Mouse (Mus musculus) heart, postnatal 10 days (tissue): ENCODE measurements around the gene Myo9b. TPM values are rescaled to one million over a fixed set of nuclear protein-coding genes. Genes with fewer than 3 reads are reported as not detected.
A peak's percentile ranks its signal among the peaks of the same experiment; 100 is the strongest.

Experiments used
- DNase-seq, 2 experiments: peaks; one replicate each; pipeline ENCODE4 v3.0.0; 2021
- intact Hi-C: fragments of 180-260 bp; cut with DNase I; formaldehyde crosslinking; loops from one replicate; pipeline ENCODE4 v1.15.1; 2025
- total RNA-seq, 2 experiments: library from RNA; stranded (reverse); gene quantifications; 2 replicates each; pipeline ENCODE4 v1.2.3; 2021

The Myo9b gene
- total RNA-seq, 2 experiments from 2014 or later: 41.0 to 43.5 TPM

DNA sequence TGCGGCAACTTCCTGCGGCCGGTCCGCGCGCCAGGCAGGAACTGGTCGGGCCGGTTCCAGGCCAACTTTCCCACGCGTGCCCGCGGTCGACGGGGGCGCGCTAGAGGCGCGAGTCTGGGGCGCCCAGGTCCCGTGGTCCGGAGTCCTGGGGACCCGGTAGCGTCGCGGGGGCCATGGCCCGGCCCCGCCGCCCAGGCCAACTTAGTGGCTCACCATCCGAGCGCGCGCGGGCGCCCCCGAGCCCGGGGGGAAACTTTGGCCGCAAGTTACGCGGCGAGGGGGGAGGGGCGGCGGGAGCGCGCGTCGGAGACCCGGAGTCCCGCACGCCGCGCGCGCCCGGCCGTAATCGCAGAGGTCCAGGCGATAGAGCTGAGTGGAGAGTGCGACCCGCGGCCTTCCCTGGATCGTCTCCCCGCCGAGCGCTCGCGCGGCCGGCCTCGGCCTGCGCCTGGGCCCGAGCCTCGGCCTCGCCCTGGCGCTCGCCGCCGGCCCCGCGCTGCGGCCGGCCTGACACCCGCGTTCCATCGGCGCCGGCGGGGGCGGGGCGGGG, 109.0 kb downstream of the Myo9b start, which contains the start of gene Nr2f6:
Gene Nr2f6 (minus strand): TSS at position 540 of the 550 bp plus-strand sequence.
- DNase-seq: peak; percentile 83 to 87

GRCm38 (mm10) chr8:71381971-71382961, 109.8 kb downstream of the Myo9b start:
- intact Hi-C loops: no loop called here
- DNase-seq: peak; percentile 89 to 92

More for the DNA sequence above, 109.0 kb downstream of the Myo9b start, which contains the start of gene Nr2f6:
- intact Hi-C loops: no loop called here

- no peak for DNase-seq
- intact Hi-C loops: no loop called here
Observed at GRCm38 (mm10) chr8:71383396-71383795, 110.9 kb downstream of the Myo9b start.

DNA sequence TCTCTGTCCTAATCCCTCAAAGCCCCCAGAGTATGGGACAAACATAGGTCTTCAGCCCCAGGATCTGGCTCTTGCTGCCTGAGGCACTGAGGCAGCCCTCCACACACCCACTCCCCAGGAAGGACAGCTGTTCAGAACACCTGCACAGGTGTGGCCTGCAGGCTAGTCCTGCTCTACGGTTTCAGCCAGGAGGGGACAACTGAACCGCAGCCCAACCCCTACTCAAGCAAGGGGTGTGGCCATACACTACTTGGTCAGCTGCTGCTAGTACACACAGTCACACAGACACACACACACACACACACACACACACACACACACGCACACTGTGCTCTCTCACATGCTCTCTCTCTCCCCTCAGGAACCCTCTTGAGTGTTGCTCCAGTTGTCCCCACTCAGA, 111.3 kb downstream of the Myo9b start:
- intact Hi-C loops: no loop called here
- no peak for DNase-seq

DNA sequence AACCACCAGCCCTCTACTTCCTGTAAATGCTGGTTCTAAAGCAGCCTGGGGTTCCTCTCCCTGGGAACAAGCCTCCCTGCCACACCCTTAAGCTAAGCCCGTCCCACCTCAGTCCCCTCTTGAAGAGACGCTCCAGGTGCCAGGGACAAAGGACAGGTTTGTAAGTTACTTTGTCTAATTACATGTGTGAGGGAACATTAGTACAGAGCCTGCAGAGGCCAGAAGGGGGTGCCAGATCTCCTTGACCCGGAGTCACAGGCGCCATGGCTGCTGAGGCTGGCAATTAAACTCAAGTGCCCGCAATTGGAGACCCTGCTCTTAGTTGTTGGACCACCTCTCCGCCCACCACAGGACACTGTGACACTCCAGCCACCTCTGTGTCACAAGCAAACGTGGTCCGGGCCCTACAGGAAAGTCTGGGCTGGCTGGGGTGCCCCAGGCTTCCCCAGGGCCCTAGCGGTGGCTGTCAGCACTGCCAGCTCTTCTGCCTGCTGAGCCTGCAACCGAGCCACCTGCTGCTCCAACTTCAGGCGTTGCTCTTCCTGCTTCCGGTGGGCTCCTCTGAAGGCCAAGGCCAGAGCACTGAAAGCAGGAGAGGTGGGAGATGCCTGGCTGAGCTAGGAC, 112.8 kb downstream of the Myo9b start:
- DNase-seq: no peak
- intact Hi-C loops: no loop called here

- intact Hi-C loops: no loop called here
- no peak for DNase-seq
Observed at GRCm38 (mm10) chr8:71388267-71388666, 115.8 kb downstream of the Myo9b start.

GRCm38 (mm10) chr8:71391696-71392095, 119.2 kb downstream of the Myo9b start:
- DNase-seq: no peak
- intact Hi-C loops: no loop called here

DNA sequence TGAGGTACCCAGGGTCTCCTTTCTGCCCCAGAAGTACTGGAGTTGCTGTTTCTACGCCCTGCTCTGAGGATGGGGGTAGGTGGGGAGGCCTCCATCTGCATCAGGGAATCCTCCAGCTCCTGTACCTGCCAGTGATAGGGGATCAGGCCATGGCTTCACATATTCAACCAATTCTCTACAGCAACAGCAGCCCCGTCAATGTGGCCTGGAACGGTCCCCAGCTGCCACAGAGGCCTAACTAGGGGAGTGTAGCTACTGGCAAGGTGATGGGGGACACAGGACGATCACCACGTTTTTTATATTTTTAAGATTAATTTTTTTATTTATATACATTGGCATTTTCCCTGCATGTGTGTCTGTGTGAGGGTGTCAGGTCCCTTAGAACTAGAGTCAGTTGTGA, 119.9 kb downstream of the Myo9b start:
- no peak for DNase-seq
- intact Hi-C loops: no loop called here

GRCm38 (mm10) chr8:71392871-71393270, 120.4 kb downstream of the Myo9b start:
- intact Hi-C loops: no loop called here
- DNase-seq: no peak

- intact Hi-C loops: no loop called here
- no peak for DNase-seq
Observed at GRCm38 (mm10) chr8:71394481-71394880, 122.0 kb downstream of the Myo9b start.

- intact Hi-C loops: no loop called here
- DNase-seq: no peak
Observed at GRCm38 (mm10) chr8:71395071-71395470, 122.6 kb downstream of the Myo9b start.

GRCm38 (mm10) chr8:71395629-71396028, 123.1 kb downstream of the Myo9b start, which contains the start of gene Ushbp1:
Ushbp1 (minus strand) TSS chr8:71395802.
- DNase-seq: peak; percentile 53 to 58
- intact Hi-C loops: no loop called here

- peak; percentile 95 for DNase-seq
- intact Hi-C loops: no loop called here
Observed at GRCm38 (mm10) chr8:71396639-71397305, 124.3 kb downstream of the Myo9b start, which contains the start of gene Babam1. Babam1 (plus strand) TSS chr8:71396861.

GRCm38 (mm10) chr8:71397701-71398100, 125.2 kb downstream of the Myo9b start:
- intact Hi-C loops: no loop called here
- no peak for DNase-seq

- intact Hi-C loops: no loop called here
- no peak for DNase-seq
Observed at GRCm38 (mm10) chr8:71400826-71401225, 128.3 kb downstream of the Myo9b start.

GRCm38 (mm10) chr8:71401454-71401853, 128.9 kb downstream of the Myo9b start:
- no peak for DNase-seq
- intact Hi-C loops: no loop called here

DNA sequence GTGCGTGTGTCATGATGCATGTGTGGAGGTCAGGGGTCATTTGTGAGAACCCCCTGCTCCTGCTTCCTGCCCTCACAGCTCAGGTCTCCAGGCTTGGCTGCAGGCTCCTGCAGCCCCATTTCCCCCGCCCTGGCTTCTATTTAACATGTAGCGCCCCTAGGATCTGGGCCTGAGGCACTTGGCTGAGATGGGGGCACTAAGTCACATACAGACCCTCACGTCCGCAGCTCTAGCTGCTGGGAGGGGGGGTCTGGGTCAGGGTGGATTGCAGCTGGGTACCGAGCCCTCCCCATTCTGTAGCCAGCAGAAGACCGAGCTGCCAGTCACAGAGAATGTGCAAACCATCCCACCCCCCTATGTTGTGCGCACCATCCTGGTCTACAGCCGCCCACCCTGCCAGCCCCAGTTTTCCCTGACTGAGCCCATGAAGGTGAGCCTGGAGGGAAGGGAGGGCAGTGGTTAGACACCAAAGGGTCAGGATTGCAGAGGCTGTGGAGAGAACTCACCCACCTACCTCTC, 130.0 kb downstream of the Myo9b start:
- intact Hi-C loops: no loop called here
- no peak for DNase-seq

DNA sequence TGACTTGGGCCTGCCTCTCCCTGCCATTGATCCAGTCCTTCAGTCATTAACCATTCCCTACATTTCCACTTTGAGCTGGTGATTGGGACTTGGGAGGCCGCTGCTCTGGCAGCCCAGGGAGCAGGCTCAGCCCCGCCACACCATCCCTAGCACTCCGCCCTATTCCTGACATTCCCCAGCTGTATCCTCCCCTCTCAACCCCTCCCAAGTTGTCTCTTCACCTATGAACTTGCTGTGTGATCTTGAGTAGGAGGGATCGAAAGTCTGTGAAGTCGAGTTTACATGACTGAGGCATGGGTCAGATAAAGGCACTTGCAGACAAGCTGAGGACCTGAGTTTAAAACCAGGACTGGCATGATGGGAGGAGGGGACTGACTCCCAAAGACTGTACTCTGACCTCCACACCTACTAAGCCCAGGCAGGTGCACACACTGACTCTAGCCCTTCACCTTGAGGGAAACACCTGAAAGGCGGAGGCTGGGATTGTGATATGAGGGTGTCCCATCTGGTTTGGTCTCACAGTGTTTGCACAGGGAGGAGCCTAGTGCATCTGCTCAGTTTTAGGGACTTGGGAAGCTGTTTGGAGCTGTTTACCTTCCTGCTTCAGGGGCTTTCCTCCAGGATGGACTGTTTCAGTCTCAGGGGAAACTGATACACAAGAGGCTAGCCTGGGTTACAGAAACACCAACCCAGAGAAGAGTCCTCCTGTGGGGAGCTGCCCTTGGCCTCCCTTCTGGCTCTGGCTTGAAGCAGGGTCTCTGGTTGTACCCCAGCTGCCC, 130.8 kb downstream of the Myo9b start:
- intact Hi-C loops: no loop called here
- DNase-seq: no peak

- intact Hi-C loops: no loop called here
- DNase-seq: no peak
Observed at GRCm38 (mm10) chr8:71404011-71404410, 131.5 kb downstream of the Myo9b start.

DNA sequence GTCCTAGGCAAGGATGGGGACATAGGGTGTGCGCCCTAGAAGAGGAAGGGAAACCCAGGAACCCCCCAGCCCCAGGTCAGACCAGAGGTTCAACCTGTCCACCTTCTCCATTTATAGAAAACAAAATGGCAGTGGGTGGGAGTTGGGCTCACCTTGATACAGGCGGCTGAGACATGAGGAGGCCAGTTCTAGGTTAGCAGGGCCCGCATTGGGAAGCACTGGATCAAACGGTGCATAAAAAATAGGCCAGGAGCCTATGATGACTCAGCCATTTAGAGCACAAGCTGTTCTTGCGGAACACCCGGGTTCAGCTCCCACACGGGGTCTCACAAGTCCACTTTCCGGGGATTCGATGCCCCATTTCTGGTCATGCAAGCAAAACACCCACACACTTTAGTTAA, 132.4 kb downstream of the Myo9b start:
- intact Hi-C loops: loop anchor here (5.0 kb wide), 3 partner anchors 33 to 178 kb away; partner anchors contain the start of genes Haus8, Myo9b and Ocel1

More for the DNA sequence above, 132.4 kb downstream of the Myo9b start:
- DNase-seq: no peak
